Mouse (Mus musculus): ENCODE results near the gene Cenpl. TPM values are rescaled to one million over a fixed set of nuclear protein-coding genes. Genes with fewer than 3 reads are reported as not detected.
"Not testable (repeated sequence)": the region's sequence is repeated elsewhere in the genome, so short reads cannot be mapped to it uniquely, and the experiment has no call there.

The Cenpl gene
- polyA plus RNA-seq (2014; fragmentation: Nextera tagmentation; extraction: Ambion mirVana), result 35.9 and 38.0 TPM in 2 replicates

DNA sequence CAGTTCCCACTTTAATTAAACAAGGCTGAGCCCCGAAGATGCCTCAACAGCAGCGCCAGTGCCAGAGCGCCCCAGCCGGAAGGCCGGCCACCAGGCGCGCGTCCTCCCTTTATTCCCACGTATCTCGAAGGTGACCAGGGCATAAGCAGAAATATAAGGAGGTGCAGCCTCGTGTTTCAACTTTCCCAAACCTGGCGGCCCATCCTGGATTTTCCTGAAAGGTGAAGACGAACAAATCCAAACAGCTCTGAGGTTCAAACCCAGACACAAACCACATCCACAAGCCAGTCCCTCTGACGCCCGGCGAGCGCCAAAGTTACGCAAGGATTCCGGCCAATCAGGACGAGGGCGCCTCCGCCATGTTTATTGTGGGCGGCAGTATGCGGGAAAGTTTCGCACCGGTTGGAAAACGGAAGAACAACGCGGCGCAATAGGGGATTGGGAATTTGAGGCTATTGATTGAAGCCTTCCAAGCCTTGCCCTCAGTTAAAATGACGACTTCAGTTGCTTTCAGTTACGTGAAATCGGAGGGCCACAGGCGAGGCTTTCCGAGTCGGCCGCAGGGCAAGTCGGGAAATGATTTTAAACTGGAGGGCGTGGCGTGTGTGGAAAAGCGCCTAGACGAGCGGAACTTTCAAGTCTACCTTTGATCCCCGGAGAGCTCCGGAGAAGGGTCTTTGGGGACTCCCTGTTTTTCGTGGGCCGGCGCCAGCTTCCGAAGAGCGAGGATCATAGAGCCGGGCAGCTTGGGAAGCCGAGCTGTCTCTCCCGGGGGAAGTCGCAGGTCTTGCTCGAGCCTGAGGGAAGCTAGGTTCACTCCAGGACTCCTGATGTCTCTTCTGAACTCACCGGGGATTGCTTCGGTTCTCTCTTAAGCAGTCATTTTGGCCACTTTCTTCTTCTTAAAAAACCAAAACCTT lies at the start of gene Cenpl, which contains the start of gene Dars2:
TSS of gene Cenpl (plus strand) at position 362 of the 920 bp plus-strand sequence.
TSS of gene Dars2 (minus strand) at position 307 of the 920 bp plus-strand sequence.
- peak; percentile 17; the same call in 1 of the 2 replicates for TF ChIP-seq CTCF (IDR thresholded peaks at IDR 0.05; ENCODE audit: low read depth)
- Histone ChIP-seq H3K9me3 (ENCODE audit: low read depth, low read length) (no peaks in the 10 kb centered on the region), H3K4me2 (peak within 1 kb of the TSS; percentile 90), H3K27me3 (ENCODE audit: insufficient read depth, low read length) (no peaks in the 10 kb centered on the region), H3K36me3 (ENCODE audit: insufficient read depth) (peaks cover 6% of the 10 kb centered on the region), H3K4me3 (ENCODE audit: low read depth, low read length) (peak within 1 kb of the TSS; percentile 67), H3K27ac (ENCODE audit: low read depth) (peak within 1 kb of the TSS; percentile 67), H3K9ac (peak within 1 kb of the TSS; percentile 78), H3K4me1 (ENCODE audit: insufficient read depth) (peaks cover 9% of the 10 kb centered on the region; the same call in 1 of the 2 replicates)
- ATAC-seq (ENCODE audit: insufficient read depth) (peak; percentile 98), DNase-seq (peak; percentile 99)
- WGBS, result under 1% methylated on average over 57 of the region's 57 CpGs

- Histone ChIP-seq H3K4me3 (ENCODE audit: low read depth, low read length) (no peak overlapping the region), H3K9ac (no peak overlapping the region), H3K9me3 (ENCODE audit: low read depth, low read length) (no peaks in the 10 kb centered on the region), H3K27me3 (ENCODE audit: insufficient read depth, low read length) (no peaks in the 10 kb centered on the region), H3K4me1 (ENCODE audit: insufficient read depth) (no peaks in the 10 kb centered on the region), H3K27ac (ENCODE audit: low read depth) (no peak overlapping the region), H3K4me2 (no peak overlapping the region), H3K36me3 (ENCODE audit: insufficient read depth) (peaks cover 33% of the 10 kb centered on the region)
- 75% methylated on average over 5 of the region's 5 CpGs for WGBS
- peak; percentile 60; the same call in 1 of the 2 replicates for ATAC-seq (ENCODE audit: insufficient read depth)
- TF ChIP-seq CTCF (IDR thresholded peaks at IDR 0.05; ENCODE audit: low read depth), result no peak
- peak; percentile 82 for DNase-seq
Observed at GRCm38 (mm10) chr1:161025410-161026210, 44.9 kb upstream of the Cenpl start.

DNA sequence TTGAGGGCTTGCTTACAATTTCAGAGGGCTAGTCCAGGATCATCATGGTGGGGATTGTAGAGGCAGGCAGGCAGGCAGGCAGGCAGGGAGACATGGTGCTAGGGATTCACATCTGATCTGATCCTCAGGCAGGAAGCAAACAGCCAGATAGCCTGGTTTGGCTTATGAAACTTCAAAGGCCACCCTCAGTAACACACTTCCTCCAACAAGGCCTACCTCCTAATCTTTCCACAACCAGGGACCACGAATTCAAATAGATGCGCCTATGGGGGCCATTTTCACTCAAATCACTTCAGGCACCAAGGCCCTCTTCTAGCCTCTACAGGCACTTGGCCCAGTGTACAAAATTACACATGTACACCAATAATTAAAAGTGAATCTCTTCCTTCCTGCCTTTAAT lies 43.3 kb upstream of the Cenpl start:
- Histone ChIP-seq H3K9me3 (ENCODE audit: low read depth, low read length) (no peaks in the 10 kb centered on the region), H3K4me3 (ENCODE audit: low read depth, low read length) (no peak overlapping the region), H3K4me1 (ENCODE audit: insufficient read depth) (no peaks in the 10 kb centered on the region), H3K36me3 (ENCODE audit: insufficient read depth) (peaks cover 45% of the 10 kb centered on the region), H3K4me2 (no peak overlapping the region), H3K27me3 (ENCODE audit: insufficient read depth, low read length) (no peaks in the 10 kb centered on the region), H3K9ac (no peak overlapping the region), H3K27ac (ENCODE audit: low read depth) (no peak overlapping the region)
- no peak for DNase-seq
- TF ChIP-seq CTCF (IDR thresholded peaks at IDR 0.05; ENCODE audit: low read depth), result no peak
- WGBS, result 80% methylated on average over 2 of the region's 2 CpGs
- no peak for ATAC-seq (ENCODE audit: insufficient read depth)

DNA sequence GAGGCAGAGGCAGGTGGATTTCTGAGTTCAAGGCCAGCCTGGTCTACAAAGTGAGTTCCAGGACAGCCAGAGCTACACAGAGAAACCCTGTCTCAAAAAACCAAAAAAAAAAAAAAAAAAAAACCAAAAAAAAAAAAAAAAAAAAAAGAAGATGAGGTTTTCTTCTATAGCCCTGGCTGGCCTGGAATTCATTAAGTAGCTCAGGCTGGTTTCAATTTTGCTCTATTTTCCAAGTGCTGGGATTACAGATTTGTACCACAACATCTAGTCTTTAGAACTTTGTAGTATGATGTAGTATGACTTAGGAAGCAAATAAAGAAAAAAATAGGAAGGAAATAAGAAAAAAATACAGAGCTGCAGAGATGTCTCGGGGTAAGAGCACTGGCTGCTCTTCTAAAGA lies 42.1 kb upstream of the Cenpl start:
- H3K9ac ChIP-seq; H3K27ac ChIP-seq (ENCODE audit: low read depth); DNase-seq; H3K4me2 ChIP-seq; ATAC-seq (ENCODE audit: insufficient read depth); H3K4me1 ChIP-seq (ENCODE audit: insufficient read depth); H3K9me3 ChIP-seq (ENCODE audit: low read depth, low read length); H3K27me3 ChIP-seq (ENCODE audit: insufficient read depth, low read length); H3K4me3 ChIP-seq (ENCODE audit: low read depth, low read length): not testable (repeated sequence)
- H3K36me3 ChIP-seq (ENCODE audit: insufficient read depth), result peaks cover 48% of the 10 kb centered on the region
- 91% methylated on average over 1 of the region's 1 CpGs for WGBS

DNA sequence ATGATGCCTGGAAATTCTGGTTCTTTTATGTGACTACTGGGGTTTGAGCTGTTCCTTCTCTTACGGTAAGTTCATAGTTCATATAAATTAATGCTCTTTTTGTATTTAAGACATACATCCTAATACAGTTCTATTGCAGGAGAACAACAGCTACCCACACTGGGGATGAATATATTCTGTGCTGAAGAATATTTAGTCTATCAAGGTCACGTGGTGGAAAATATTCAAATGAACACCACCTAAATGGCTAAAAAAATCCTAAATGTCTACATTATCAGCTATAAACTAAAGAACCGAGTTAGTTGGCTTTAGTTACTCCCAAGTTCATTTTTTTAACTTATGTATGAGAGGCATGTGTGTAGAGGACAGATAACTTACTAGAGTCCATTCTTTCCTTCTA lies 40.5 kb upstream of the Cenpl start:
- no peak overlapping the region for H3K4me3 ChIP-seq (ENCODE audit: low read depth, low read length)
- no peak for TF ChIP-seq CTCF (IDR thresholded peaks at IDR 0.05; ENCODE audit: low read depth)
- H3K27ac ChIP-seq (ENCODE audit: low read depth), result no peak overlapping the region
- 92% methylated on average over 3 of the region's 3 CpGs for WGBS
- no peak for ATAC-seq (ENCODE audit: insufficient read depth)
- no peak for DNase-seq
- no peaks in the 10 kb centered on the region for H3K27me3 ChIP-seq (ENCODE audit: insufficient read depth, low read length)
- H3K9ac ChIP-seq, result no peak overlapping the region
- H3K36me3 ChIP-seq (ENCODE audit: insufficient read depth), result peaks cover 41% of the 10 kb centered on the region
- no peaks in the 10 kb centered on the region for H3K9me3 ChIP-seq (ENCODE audit: low read depth, low read length)
- H3K4me2 ChIP-seq, result no peak overlapping the region
- no peaks in the 10 kb centered on the region for H3K4me1 ChIP-seq (ENCODE audit: insufficient read depth)

GRCm38 (mm10) chr1:161031881-161032280 lies 38.6 kb upstream of the Cenpl start:
- no peak overlapping the region for H3K4me3 ChIP-seq (ENCODE audit: low read depth, low read length)
- no peaks in the 10 kb centered on the region for H3K4me1 ChIP-seq (ENCODE audit: insufficient read depth)
- H3K9me3 ChIP-seq (ENCODE audit: low read depth, low read length), result no peaks in the 10 kb centered on the region
- WGBS, result 89% methylated on average over 9 of the region's 9 CpGs
- DNase-seq (no peak), ATAC-seq (ENCODE audit: insufficient read depth) (no peak)
- H3K36me3 ChIP-seq (ENCODE audit: insufficient read depth), result peaks cover 49% of the 10 kb centered on the region
- H3K9ac ChIP-seq, result no peak overlapping the region
- no peak for TF ChIP-seq CTCF (IDR thresholded peaks at IDR 0.05; ENCODE audit: low read depth)
- H3K4me2 ChIP-seq, result no peak overlapping the region
- H3K27ac ChIP-seq (ENCODE audit: low read depth), result no peak overlapping the region
- no peaks in the 10 kb centered on the region for H3K27me3 ChIP-seq (ENCODE audit: insufficient read depth, low read length)

DNA sequence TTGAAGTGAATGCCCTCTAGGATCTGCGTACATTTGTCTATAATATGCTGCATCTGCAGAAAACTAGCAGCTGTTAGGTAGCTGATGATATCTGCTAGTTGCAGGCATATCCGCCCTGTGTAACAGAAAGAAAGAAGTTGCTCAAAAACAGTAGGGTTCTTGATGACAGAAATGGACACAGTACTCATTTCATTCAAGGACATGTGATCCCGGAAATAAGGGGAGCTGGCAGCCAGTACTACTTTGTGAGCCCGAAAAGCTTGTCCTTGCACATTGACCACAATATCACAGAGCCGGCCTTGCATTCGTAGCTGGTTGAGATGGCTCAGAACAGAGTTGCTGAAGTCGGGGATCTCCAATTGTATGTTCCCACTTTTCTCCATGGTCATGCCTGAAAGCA lies 38.2 kb upstream of the Cenpl start:
- Histone ChIP-seq H3K36me3 (ENCODE audit: insufficient read depth) (peaks cover 52% of the 10 kb centered on the region), H3K27me3 (ENCODE audit: insufficient read depth, low read length) (no peaks in the 10 kb centered on the region), H3K27ac (ENCODE audit: low read depth) (no peak overlapping the region), H3K9me3 (ENCODE audit: low read depth, low read length) (no peaks in the 10 kb centered on the region), H3K9ac (no peak overlapping the region), H3K4me3 (ENCODE audit: low read depth, low read length) (no peak overlapping the region), H3K4me1 (ENCODE audit: insufficient read depth) (no peaks in the 10 kb centered on the region), H3K4me2 (no peak overlapping the region)
- no peak for TF ChIP-seq CTCF (IDR thresholded peaks at IDR 0.05; ENCODE audit: low read depth)
- DNase-seq (no peak), ATAC-seq (ENCODE audit: insufficient read depth) (no peak)
- 93% methylated on average over 7 of the region's 7 CpGs for WGBS

Measured in lung, embryonic 14.5 days (tissue).